Mouse (Mus musculus): ENCODE measurements around the gene Arfgap1. TPM values are rescaled to one million over a fixed set of nuclear protein-coding genes. Genes with fewer than 3 reads are reported as not detected.

Gene Arfgap1
- polyA plus RNA-seq, 1 experiment, result 47.9 TPM

GRCm38 (mm10) chr2:180932418-180932817, 34.6 kb upstream of the Arfgap1 start:
- Histone ChIP-seq H3K4me1 (ENCODE audit: control insufficient read depth, insufficient read depth, insufficient read length, low read length) (no peaks in the 10 kb centered on the region), H3K27me3 (ENCODE audit: control insufficient read depth, insufficient read depth, low read length) (no peaks in the 10 kb centered on the region), H3K27ac (ENCODE audit: insufficient read depth, low read depth, low read length) (no peak overlapping the region), H3K36me3 (ENCODE audit: control insufficient read depth, insufficient read depth, low read length) (no peaks in the 10 kb centered on the region), H3K4me3 (ENCODE audit: low read depth, low read length) (no peak overlapping the region)
- TF ChIP-seq CTCF (IDR thresholded peaks at IDR 0.05; ENCODE audit: extremely low read depth, insufficient read length, insufficient replicate concordance, low read depth, low read length), result no peak
- TF ChIP-seq POLR2A (IDR thresholded peaks at IDR 0.05; ENCODE audit: low read depth, low read length), result no peak
- 76% methylated on average over 1 of the region's 1 CpGs for WGBS

GRCm38 (mm10) chr2:180940187-180940586, 26.8 kb upstream of the Arfgap1 start:
- H3K4me3 ChIP-seq (ENCODE audit: low read depth, low read length), result no peak overlapping the region

GRCm38 (mm10) chr2:180941869-180942268, 25.2 kb upstream of the Arfgap1 start:
- Histone ChIP-seq H3K27ac (ENCODE audit: insufficient read depth, low read depth, low read length) (no peak overlapping the region), H3K36me3 (ENCODE audit: control insufficient read depth, insufficient read depth, low read length) (no peaks in the 10 kb centered on the region), H3K4me3 (ENCODE audit: low read depth, low read length) (no peak overlapping the region), H3K27me3 (ENCODE audit: control insufficient read depth, insufficient read depth, low read length) (no peaks in the 10 kb centered on the region), H3K4me1 (ENCODE audit: control insufficient read depth, insufficient read depth, insufficient read length, low read length) (no peaks in the 10 kb centered on the region)
- TF ChIP-seq CTCF (IDR thresholded peaks at IDR 0.05; ENCODE audit: extremely low read depth, insufficient read length, insufficient replicate concordance, low read depth, low read length) (no peak), POLR2A (IDR thresholded peaks at IDR 0.05; ENCODE audit: low read depth, low read length) (no peak)

More at GRCm38 (mm10) chr2:180940187-180940586, 26.8 kb upstream of the Arfgap1 start:
- Histone ChIP-seq H3K27me3 (ENCODE audit: control insufficient read depth, insufficient read depth, low read length) (no peaks in the 10 kb centered on the region), H3K4me1 (ENCODE audit: control insufficient read depth, insufficient read depth, insufficient read length, low read length) (no peaks in the 10 kb centered on the region), H3K36me3 (ENCODE audit: control insufficient read depth, insufficient read depth, low read length) (no peaks in the 10 kb centered on the region), H3K27ac (ENCODE audit: insufficient read depth, low read depth, low read length) (no peak overlapping the region)
- TF ChIP-seq CTCF (IDR thresholded peaks at IDR 0.05; ENCODE audit: extremely low read depth, insufficient read length, insufficient replicate concordance, low read depth, low read length) (no peak), POLR2A (IDR thresholded peaks at IDR 0.05; ENCODE audit: low read depth, low read length) (no peak)

GRCm38 (mm10) chr2:180949947-180950346, 17.1 kb upstream of the Arfgap1 start:
- 0 out of 2 replicates have a peak, but pooled peaks cover 5% of the 10 kb centered on the region for H3K27me3 ChIP-seq (ENCODE audit: control insufficient read depth, insufficient read depth, low read length)
- H3K27ac ChIP-seq (ENCODE audit: insufficient read depth, low read depth, low read length), result no peak overlapping the region
- no peak overlapping the region for H3K4me3 ChIP-seq (ENCODE audit: low read depth, low read length)
- H3K4me1 ChIP-seq (ENCODE audit: control insufficient read depth, insufficient read depth, insufficient read length, low read length), result no peaks in the 10 kb centered on the region
- TF ChIP-seq CTCF (IDR thresholded peaks at IDR 0.05; ENCODE audit: extremely low read depth, insufficient read length, insufficient replicate concordance, low read depth, low read length) (no peak), POLR2A (IDR thresholded peaks at IDR 0.05; ENCODE audit: low read depth, low read length) (no peak)
- WGBS, result 50% methylated on average over 1 of the region's 1 CpGs
- H3K36me3 ChIP-seq (ENCODE audit: control insufficient read depth, insufficient read depth, low read length), result no peaks in the 10 kb centered on the region

GRCm38 (mm10) chr2:180952731-180953171, 14.3 kb upstream of the Arfgap1 start:
- 61% methylated on average over 9 of the region's 9 CpGs for WGBS
- no peaks in the 10 kb centered on the region for H3K36me3 ChIP-seq (ENCODE audit: control insufficient read depth, insufficient read depth, low read length)
- no peak overlapping the region for H3K4me3 ChIP-seq (ENCODE audit: low read depth, low read length)
- TF ChIP-seq POLR2A (IDR thresholded peaks at IDR 0.05; ENCODE audit: low read depth, low read length) (no peak), CTCF (IDR thresholded peaks at IDR 0.05; ENCODE audit: extremely low read depth, insufficient read length, insufficient replicate concordance, low read depth, low read length) (no peak)
- H3K27ac ChIP-seq (ENCODE audit: insufficient read depth, low read depth, low read length), result no peak overlapping the region
- no peaks in the 10 kb centered on the region for H3K4me1 ChIP-seq (ENCODE audit: control insufficient read depth, insufficient read depth, insufficient read length, low read length)
- H3K27me3 ChIP-seq (ENCODE audit: control insufficient read depth, insufficient read depth, low read length), result 0 out of 2 replicates have a peak, but pooled peaks cover 7% of the 10 kb centered on the region

- Histone ChIP-seq H3K27ac (ENCODE audit: insufficient read depth, low read depth, low read length) (no peak overlapping the region), H3K27me3 (ENCODE audit: control insufficient read depth, insufficient read depth, low read length) (0 out of 2 replicates have a peak, but pooled peaks cover 7% of the 10 kb centered on the region), H3K4me3 (ENCODE audit: low read depth, low read length) (no peak overlapping the region; the same call in 1 of the 2 replicates), H3K36me3 (ENCODE audit: control insufficient read depth, insufficient read depth, low read length) (no peaks in the 10 kb centered on the region), H3K4me1 (ENCODE audit: control insufficient read depth, insufficient read depth, insufficient read length, low read length) (no peaks in the 10 kb centered on the region)
- TF ChIP-seq CTCF (IDR thresholded peaks at IDR 0.05; ENCODE audit: extremely low read depth, insufficient read length, insufficient replicate concordance, low read depth, low read length) (no peak), POLR2A (IDR thresholded peaks at IDR 0.05; ENCODE audit: low read depth, low read length) (no peak)
- 60% methylated on average over 2 of the region's 2 CpGs for WGBS
These were observed 13.4 kb upstream of the Arfgap1 start for GRCm38 (mm10) chr2:180953638-180954037.

GRCm38 (mm10) chr2:180954061-180955047, 12.7 kb upstream of the Arfgap1 start, which contains the start of gene Nkain4:
Nkain4 (minus strand) TSS chr2:180954699.
- TF ChIP-seq POLR2A (IDR thresholded peaks at IDR 0.05; ENCODE audit: low read depth, low read length) (no peak), CTCF (IDR thresholded peaks at IDR 0.05; ENCODE audit: extremely low read depth, insufficient read length, insufficient replicate concordance, low read depth, low read length) (0 out of 2 replicates have a peak, but pooled peaks have one; percentile 8)
- no peak within 1 kb of the TSS for H3K27ac ChIP-seq (ENCODE audit: insufficient read depth, low read depth, low read length)
- no peaks in the 10 kb centered on the region for H3K36me3 ChIP-seq (ENCODE audit: control insufficient read depth, insufficient read depth, low read length)
- peak within 1 kb of the TSS; percentile 62 for H3K4me3 ChIP-seq (ENCODE audit: low read depth, low read length)
- no peaks in the 10 kb centered on the region for H3K4me1 ChIP-seq (ENCODE audit: control insufficient read depth, insufficient read depth, insufficient read length, low read length)
- WGBS, result 2% methylated on average over 52 of the region's 52 CpGs
- 0 out of 2 replicates have a peak, but pooled peaks cover 7% of the 10 kb centered on the region for H3K27me3 ChIP-seq (ENCODE audit: control insufficient read depth, insufficient read depth, low read length)

All from small intestine, adult 2 months (tissue).